Mouse (Mus musculus): ENCODE measurements around the gene Htra3.

GRCm38 (mm10) chr5:35641961-35642584 lies 37.5 kb downstream of the Htra3 start:
- TF ChIP-seq CTCF (IDR thresholded peaks at IDR 0.05; ENCODE audit: extremely low read depth, insufficient read depth, insufficient read length, insufficient replicate concordance), result no peak
- TF ChIP-seq POLR2A (IDR thresholded peaks at IDR 0.05; ENCODE audit: low read depth, low read length), result no peak

Measured in spleen, adult 2 months (tissue).